Mouse (Mus musculus): ENCODE results near the gene Fut9.

DNA sequence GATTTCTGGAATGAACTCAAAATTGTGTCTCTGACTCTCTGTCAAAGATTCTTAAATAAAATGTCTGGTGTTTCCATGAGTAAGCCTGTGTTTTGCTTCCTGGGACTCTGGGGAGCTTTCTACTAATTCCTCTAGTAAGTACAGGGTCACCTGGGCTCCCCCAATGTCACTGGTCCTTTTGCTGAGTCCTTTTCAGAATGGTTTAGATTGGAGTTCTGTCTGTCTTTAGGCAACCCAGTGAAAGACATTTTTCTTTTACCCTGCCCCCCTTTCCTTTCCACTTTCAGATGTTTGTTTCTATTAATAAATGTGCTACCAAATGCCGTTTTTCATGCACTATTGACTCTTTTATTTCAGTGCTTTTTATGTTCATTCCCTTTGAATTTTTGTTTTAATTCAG, 173.0 kb downstream of the Fut9 start:
- TF ChIP-seq CTCF (IDR thresholded peaks at IDR 0.05; ENCODE audit: insufficient read depth, low read length) (no peak), POLR2A (IDR thresholded peaks at IDR 0.05; ENCODE audit: borderline replicate concordance, extremely low read depth, low read depth, low read length) (no peak)
